Mouse (Mus musculus): ENCODE measurements around the gene Tmem255b.

Tmem255b gene

DNA sequence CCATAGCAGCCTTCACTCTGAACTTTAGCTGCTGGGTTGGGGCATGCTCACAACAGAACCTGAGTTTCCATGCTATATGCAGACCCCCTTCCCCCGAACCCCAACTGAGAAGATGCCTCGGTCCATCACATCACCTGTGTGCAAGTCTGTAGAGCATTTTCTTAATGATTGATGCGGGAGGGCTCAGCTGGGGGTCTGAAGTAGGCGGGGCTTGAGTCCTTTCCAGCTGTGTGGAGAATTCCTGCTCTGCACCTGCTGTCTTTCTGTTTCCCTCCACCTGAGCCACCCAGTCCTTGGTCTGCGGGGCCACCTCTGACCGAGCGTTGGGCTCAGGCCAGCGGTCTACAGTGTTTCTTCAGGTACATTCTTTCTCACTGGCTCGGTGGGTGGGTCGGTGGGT is at the start of gene Tmem255b:
Tmem255b (plus strand) TSS at position 301 of the 400 bp plus-strand sequence.
- DNase-seq: no peak

DNA sequence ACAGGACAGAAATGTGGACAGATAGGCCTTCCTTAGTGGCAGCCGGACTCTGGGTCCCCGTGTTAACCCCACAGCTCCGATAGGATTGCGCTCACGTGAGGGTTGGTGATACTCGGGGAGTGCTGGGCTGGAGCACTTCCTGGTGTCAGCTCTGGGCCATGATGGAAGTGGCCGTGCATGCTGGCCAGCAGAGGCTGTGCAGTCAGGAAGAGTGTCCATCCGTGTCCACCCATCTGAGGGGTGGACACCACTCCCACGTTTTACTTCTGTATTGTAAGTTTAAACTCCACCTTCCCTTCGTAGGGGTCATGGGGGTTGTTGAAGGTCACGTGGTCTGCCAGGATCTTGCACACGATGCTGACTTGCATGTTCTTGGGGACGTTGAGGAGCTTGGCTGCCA is 48.6 kb upstream of the Tmem255b start:
- no peak for DNase-seq

DNA sequence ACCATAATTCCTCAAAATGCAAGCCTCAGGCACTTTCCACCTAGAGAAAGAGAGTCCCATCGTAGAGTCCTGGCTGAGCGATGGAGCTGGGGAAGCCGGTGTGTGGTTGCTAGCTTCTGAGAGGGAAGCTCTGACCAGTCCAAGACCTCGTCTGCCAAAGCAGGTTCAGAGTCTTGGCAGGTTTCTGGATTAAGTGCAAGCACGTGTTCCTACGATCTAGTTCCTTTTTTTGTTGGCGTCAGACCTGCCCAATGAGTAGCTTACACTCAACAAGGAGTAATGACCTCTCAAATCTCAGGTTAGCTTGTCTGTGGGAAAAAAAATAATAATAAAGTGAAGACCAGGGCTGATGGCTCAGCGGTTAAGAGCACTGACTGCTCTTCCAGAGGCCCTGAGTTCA is 47.3 kb upstream of the Tmem255b start:
- no peak for DNase-seq

DNA sequence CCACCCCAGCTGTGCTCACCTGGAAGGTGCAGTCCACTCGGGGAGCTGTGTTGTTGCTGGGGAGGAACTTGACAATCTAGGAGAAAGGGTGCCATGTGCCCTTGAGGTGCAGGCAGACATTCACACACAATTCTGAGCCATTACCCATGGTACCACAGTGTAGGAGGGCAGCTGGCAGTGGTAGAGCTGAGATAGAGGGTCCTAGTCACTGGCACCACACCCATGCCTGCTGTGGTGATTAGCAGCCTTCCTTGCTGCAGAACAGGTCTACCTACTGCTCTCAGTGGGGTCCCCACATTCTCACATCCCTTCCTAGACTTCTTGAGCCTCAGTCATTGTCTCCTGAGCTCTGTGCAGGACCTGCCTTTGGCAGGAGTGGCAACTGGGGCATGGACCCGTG is 46.2 kb upstream of the Tmem255b start:
- no peak for DNase-seq

DNA sequence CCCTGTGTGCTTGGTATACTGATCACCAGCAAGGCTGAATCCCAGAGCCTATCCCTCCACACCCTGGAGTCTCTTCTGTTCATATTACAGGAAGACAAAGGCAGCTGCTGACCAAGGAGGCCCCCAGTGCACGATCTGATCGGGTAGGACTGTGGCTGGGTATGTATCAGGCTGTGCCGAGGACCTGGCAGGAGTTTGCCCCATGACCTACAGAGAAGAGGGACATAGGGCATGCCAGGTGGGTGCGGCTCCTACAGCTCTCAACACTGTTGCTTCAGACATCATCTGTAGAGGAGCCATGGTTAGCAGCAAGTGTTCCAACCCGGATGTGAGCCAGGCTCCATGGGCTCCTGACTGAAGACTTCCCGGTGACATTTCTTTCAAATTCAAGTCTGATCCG is 41.1 kb upstream of the Tmem255b start:
- DNase-seq: no peak

GRCm38 (mm10) chr8:13396725-13397124 is 38.3 kb upstream of the Tmem255b start, which contains the start of gene Atp4b:
Atp4b (minus strand) TSS chr8:13396825.
- DNase-seq: no peak

DNA sequence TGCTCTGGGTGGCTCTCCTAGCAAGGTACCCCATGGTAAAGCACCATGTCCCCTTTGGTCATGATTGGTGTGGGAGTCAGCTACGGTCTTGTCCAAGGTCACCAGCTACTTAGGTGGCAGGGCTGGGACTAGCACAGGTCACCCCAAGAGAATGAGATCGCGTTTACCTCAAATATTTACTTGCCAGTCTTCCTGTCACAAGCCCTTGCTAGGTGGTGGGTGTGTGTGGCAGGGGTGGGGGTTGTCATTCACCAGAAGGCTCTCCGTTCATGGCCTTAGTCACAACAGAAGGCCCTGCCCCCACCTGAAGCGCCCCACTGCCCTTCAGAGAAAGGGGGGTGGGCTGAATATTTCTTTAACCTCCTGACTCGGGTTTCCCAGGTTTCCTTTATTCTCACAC is 31.5 kb upstream of the Tmem255b start:
- DNase-seq: no peak

GRCm38 (mm10) chr8:13404666-13405131 is 30.3 kb upstream of the Tmem255b start, which contains the start of gene Grk1:
Grk1 (plus strand) TSS chr8:13405081.
- no peak for DNase-seq

GRCm38 (mm10) chr8:13406011-13406410 is 29.0 kb upstream of the Tmem255b start:
- DNase-seq: no peak

DNA sequence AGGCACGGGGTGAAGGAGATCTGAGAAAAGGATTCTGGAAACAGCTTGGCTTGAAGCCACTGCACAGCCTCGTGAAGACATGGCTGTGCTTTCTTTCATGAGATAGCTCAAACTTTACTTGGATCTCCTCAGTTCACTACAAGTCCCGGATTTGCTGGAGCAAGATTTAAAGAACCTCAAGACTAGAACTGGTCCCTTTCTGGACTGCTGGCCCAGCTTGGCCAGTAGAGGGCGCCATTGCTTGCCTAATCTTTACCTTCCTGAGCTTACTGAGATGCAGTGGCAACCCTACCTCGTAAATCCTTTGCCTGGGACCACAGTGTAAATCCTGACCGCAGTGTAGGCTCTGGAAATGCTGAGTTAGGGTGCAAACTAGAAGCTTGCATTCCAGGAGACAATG is 23.4 kb upstream of the Tmem255b start:
- peak; percentile 58 for DNase-seq

GRCm38 (mm10) chr8:13412891-13413558 is 22.0 kb upstream of the Tmem255b start:
- peak; percentile 54 for DNase-seq

DNA sequence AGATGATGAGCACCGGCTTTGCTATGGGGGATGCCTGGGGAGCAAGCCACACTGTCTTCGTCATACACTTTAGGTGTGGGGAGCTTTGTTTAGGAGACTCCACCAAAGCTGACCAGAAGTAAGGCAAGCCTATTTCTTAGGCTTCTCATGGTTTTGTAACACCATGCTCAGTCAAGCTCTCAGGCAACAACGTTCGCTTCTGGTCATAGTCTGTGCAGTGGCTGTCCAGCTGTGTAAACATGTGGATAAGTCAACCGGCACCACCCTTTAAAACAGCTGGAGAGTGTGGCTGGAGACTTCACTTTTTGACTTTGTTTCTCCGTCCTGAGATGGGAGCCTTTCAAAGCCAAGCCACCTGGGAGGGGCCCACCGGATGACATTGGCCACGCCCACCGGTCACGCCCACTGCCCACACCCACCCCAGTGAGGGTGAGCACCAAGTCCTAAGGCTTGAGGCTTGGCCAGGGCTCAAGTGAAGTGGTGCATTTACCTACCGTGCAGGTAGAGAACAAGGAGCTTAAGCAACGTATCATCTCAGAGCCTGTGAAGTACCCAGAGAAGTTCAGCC is 21.1 kb upstream of the Tmem255b start:
- DNase-seq: no peak

DNA sequence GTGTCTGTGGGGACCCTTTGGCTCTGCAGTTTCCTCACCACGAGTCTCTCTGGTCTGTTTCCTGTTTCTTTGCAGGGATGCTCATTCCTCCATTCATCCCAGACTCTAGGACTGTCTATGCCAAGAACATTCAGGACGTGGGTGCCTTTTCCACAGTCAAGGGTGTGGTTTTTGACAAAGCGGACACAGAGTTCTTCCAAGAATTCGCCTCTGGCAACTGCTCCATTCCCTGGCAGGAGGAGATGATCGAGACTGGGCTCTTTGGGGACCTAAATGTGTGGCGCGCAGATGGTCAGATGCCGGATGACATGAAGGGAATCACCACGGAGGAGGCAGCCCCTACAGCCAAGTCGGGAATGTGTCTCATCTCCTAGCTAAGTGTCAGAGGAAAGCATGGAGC is 19.1 kb upstream of the Tmem255b start:
- no peak for DNase-seq

DNA sequence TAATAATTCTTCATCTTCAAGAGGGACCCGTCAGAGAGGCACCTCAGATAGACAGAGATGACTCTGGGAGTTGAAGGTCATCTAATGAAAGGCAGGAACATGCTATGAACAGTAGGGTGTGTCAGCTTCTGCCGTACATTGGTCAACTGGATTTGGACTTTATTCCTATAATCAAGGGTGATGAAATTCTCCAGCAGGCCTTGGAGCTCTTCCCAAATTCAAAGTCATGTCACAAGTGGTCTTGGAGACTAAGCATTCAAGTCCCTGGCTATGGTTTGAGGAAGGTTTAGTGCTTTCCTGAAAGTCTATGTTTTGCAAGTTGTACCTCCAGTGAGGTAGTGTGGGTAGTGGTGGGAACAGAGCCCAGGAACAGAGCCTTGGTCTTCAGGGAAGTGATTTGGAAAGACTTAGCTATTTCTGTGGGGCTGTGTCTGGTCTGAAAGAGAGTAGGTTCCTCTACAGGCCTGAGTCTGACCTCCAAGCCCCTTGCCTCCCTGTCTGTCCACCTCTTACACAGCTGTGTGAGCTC is 15.8 kb upstream of the Tmem255b start:
- no peak for DNase-seq

DNA sequence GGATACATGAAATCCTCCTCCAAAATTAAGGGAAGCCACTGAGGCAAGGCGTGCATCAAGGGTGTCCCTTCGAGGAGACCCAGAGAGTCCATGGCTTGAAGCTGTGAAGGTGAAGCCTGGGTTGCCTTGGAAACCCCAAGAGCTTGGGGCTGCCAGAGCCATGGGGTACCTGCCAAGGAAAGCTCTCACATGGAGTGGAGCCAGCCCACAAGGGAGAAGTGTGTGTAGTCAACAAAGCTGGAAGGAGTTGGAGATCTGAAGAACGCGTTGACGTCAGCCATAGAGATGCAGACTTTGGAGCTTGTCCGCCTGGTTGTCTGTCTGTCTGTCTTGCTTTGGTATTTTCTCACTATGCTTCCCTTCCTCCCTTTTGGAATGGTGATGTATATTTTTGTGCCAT is 14.0 kb upstream of the Tmem255b start:
- no peak for DNase-seq

DNA sequence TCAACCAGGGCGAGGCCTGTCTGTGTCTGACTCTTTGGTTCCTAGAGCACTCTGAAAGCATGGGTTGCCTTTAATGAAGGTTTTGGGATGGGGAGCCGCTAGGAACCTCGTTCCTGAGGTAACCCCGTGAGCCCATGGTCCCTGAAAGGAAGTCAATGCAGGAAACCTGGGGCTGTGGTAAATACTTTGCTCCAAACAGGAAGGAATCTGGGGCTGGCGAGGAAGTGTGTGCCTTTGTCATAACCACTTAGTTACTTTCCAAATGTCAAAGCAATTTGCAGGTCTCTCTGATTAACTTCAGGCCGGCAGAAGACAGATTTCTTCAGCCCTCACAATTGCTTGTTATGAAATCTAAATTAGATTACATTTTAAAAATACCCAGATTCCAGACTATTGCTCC is 7.6 kb upstream of the Tmem255b start:
- DNase-seq: no peak

DNA sequence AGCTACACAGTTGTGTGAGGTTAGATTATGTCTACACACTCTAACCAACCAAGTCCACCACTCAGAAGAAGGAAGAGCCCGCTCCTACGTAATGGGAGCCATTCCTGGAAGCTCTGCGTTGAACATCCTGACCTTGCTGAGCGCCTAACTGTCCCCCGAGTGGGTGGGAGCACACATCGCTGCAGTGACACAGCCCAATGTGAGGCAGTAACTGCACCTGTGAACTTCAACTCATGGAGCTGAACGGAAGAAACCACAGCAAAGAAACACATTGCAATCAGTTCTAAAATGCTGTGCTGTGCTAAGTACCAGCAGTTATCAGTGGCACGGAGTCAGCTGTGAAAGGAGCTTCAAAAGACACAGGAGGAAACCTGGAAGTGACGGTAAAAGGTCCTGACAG is 6.8 kb upstream of the Tmem255b start:
- DNase-seq: no peak

GRCm38 (mm10) chr8:13430412-13430811 is 4.6 kb upstream of the Tmem255b start:
- DNase-seq: no peak

DNA sequence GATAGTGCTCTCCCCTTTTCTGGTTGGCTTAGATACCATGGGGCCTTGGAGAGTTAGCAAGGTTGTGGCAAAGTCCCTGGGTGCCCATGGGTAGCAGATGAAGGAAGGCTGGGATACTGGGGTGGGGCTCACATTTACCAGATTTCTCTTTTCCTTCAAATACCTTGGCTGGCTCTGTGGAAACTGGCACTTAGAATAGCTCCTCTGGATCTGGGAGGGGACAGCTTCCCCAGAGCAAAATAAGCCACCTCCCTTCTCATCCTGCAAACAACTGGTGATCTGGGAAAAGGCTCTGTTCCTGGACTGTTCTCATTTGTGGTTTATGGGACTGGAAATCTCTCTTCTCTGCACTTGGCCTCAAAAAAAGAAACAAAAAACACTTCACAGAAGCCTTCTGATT is 4.1 kb upstream of the Tmem255b start:
- no peak for DNase-seq

GRCm38 (mm10) chr8:13433130-13433529 is 1.9 kb upstream of the Tmem255b start:
- no peak for DNase-seq

- DNase-seq: no peak
These were observed 1.1 kb downstream of the Tmem255b start for GRCm38 (mm10) chr8:13436052-13436451.

DNA sequence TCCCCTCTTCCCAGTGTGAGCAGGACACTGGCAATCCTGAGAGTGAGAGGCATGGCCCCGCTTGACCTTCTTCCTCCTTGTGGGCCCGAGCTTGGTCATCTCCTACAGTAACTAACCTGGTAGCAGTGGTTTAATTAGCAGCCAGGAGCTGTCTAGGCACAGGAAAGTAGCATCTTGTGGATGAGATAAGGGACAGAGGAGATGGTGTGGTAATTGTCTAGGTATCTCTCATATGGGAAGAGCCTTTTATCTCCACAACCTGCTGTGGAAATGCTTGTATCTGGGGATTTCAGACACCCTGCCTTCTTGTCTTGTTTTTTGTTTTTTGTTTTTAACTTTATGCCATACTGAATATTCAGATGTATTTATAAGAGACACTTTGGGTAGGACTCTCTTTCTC is 2.5 kb downstream of the Tmem255b start:
- no peak for DNase-seq

DNA sequence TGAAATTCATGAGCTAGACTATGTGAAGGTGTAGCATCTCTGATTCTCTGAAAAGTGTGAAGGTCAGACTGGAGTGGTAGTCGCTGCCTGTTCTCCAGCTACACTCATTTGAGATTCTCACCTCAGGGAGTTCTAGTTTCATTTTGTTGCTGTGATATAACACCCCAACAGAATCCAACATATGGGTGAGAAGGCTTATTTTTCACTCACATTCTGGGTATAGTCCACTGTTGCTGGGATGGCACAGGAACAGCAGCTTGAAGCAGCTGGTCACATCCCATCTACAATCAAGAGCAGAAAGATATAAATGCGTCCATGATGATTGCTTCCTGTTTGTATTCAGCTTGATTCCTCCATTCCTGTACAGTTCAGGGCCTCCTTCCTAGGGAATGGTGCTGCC is 7.2 kb downstream of the Tmem255b start:
- DNase-seq: no peak

DNA sequence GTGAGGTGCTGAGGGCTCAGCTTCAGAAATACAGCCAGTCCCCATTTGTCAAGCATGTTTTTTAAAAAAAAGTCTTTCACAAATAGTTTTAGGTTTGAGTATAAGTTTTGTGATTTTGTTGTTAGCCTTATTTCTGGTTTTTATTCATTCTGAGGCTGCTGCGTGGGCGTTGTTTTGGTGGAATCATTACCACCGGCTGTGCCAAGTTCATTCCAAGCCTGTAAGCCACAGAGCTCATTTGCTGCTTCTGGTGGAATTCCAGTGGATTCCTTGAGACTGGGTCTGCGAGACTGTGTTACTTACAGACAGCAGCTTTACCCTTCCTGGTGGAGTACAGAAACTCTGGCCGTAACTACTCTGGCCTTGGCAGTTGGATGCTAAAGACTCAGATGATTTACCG is 11.5 kb downstream of the Tmem255b start:
- DNase-seq: no peak

GRCm38 (mm10) chr8:13448145-13448544 is 13.2 kb downstream of the Tmem255b start:
- DNase-seq: no peak
